Mouse (Mus musculus): ENCODE measurements at regions not wholly inside any gene's neighbourhood (a gene's known extent, or its start where the extent isn't known, plus 50 kb on each side); places are given as distances from the start of the nearest gene placed in this dataset.

DNA sequence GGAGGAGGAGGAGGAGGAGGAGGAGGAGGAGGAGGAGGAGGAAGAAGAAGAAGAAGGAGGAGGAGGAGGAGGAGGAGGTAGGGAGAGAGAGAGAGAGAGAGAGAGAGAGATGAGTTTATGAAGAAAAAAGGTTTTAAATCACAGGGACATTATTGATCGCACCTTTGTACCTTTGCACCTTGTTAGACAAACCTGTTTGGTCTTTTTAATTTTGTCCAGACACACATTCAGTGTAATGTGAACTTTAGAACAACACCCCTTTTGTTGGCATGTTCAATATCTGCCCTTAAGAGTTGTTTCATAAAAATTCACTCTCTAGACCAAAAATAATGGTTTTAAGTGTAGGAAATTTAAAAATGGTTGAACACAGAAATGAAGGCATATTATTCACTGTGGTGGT is 527.5 kb upstream of the Gm5415 start:
- intact Hi-C loops (cut with DNase I) = no loop called here
- no peak for DNase-seq (ENCODE audit: low spot score in 2 of 2)

DNA sequence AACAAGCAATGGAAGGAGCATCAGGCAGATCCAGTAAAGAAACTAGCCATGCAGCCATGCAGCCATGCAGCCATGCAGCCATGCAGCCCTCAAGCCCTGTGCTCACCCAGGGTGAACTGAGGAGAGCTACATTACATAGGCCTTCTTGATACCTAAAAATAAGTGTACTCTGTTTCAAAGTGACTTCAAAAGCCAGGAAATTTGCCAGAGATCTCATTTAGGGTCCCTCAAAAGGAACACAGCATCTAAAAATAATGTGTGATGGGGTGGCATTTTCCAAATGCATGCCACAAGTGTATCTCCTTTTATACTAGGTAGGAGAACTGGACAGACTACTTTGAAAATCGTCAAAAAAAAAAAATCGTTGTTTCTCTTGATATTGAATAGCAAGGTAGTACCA is 510.9 kb upstream of the Gm5415 start:
- no peak for DNase-seq (ENCODE audit: low spot score in 2 of 2)
- intact Hi-C loops (cut with DNase I) = no loop called here

DNA sequence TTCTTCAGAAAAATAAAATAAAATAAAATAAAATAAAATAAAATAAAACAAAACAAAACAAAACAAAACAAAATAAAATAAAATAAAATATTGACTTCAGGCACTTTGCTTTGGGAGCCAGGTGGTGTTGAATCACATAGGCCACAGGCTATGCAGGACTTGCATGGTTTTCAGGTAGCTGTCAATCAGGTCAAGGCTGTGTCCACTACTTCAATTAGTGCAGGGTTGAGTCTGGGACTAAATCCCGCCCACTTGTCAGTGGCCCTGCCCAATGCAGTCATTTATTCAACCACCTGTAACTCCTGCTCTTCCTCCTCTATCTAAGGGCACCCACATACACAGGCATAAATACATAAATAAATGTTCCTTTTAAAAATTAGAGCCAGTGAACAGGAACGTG is 497.3 kb upstream of the Gm5415 start:
- intact Hi-C loops (cut with DNase I) = loop anchor here (5.0 kb wide), 1 partner anchor 52 kb away; no protein-coding TSS in a partner anchor
- no peak for DNase-seq (ENCODE audit: low spot score in 2 of 2)

DNA sequence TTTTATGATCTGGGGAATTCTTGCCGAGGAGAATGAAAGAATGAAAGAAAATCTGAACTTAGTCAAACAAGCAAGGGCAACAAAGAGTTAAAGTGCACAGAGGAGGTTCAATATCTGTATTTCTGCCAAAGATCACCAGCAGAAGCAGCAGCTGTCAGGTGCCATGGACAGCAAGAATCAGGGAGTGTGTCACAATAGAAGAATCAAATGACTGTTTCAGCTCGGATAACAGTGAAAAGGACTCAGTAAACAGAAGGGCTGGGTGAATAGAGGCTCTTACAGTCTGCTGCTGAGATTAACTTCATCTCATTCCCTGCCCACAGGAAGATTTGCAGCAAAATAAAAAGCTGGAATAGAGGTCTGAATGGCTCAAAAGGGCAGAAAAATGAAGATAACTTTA is 495.3 kb upstream of the Gm5415 start:
- intact Hi-C loops (cut with DNase I) = loop anchor here (5.0 kb wide), 1 partner anchor 50 kb away; no protein-coding TSS in a partner anchor
- DNase-seq (ENCODE audit: low spot score in 2 of 2) = no peak

DNA sequence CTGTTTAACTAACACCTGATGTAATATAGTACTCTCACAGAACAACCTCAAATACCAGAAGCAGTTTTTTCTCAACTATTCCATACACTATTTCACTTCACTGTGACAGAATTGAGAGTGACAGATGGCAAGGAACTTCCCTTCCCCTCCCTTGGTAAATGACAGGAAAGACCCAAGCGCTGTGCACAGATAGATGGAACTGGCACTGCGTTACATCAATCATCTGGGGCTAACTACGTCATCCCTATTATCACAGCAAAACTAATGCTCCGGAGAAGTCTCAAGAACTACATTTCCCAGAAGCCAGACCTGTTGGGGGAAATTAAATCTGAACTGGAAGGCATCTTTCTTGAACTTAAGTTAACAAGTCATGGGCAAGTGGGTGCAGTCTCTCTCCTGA is 493.6 kb upstream of the Gm5415 start:
- intact Hi-C loops (cut with DNase I) = loop anchor here (5.0 kb wide), 1 partner anchor 48 kb away; no protein-coding TSS in a partner anchor
- DNase-seq (ENCODE audit: low spot score in 2 of 2) = no peak

DNA sequence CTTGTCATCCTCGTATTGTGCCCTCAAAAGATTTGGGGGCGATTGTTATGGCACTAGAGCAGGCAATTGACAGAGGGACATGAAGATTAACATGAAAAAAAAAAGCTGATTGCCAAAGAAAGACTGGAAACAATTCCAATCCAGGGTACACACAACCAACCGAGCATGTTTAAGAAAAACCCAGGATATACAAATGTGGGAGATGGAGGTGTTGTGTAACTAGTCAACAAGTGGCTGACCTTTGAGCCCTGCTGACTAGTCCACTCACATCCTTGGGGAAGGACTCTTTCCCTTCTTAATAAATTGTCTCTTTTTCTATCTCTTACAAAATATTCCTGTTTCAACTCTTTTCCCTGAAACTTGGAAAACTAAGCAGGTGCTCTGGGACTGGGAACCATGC is 484.9 kb upstream of the Gm5415 start:
- intact Hi-C loops (cut with DNase I) = no loop called here

DNA sequence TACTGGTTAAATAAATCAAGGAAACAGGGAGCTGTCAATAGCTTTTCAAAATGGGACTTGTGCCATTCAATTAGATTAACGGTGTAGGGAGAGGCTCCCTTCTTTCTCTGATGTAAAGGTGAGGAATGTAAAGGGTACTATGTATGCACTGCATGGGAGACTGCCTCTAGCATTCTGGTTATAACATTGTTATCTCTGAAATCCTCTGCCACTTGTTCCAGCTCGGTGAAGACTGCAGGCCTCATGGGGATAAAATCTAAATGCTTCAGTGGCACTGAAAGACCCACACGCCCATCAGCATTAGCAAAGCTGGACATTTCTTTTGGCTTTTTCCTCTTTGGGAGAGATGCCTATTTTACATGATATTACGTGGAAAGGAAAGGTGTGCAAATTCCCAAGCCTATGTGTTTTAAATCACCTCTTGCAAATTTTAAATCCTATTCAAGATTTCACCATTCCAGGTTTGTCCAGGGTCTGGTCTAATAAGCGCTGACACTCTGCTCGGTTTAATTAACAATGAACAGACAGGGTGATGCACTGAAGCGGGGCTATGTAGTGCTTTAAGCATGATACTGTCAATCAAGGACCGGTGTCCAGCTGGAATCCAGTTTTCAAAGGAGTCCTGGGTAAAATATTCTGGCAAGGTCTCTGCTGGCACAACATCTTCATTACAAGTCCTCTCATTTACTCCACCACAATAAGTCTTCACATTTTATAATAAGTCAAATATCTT is 479.8 kb upstream of the Gm5415 start:
- DNase-seq (ENCODE audit: low spot score in 2 of 2) = no peak
- intact Hi-C loops (cut with DNase I) = no loop called here

More for the DNA sequence above, 484.9 kb upstream of the Gm5415 start:
- no peak for DNase-seq (ENCODE audit: low spot score in 2 of 2)

DNA sequence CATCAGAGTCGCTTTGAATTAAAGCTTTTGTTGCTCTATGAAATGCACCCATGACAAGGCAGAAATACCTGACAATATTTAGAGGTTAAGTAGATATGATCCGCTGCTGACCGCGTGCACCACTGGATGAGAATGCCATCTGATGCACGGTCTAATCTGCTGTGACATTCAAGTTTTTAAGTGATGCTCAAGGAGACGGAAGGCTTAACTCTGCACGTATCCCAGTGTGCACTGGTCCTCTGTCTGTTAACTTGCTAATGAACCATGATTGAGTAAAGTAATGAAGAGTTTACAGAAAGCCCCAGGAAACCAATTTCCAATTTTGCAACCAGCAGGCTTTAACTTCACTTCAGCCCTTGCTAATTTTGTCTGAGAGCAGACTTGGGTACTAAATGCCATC is 478.3 kb upstream of the Gm5415 start:
- no peak for DNase-seq (ENCODE audit: low spot score in 2 of 2)
- intact Hi-C loops (cut with DNase I) = no loop called here

DNA sequence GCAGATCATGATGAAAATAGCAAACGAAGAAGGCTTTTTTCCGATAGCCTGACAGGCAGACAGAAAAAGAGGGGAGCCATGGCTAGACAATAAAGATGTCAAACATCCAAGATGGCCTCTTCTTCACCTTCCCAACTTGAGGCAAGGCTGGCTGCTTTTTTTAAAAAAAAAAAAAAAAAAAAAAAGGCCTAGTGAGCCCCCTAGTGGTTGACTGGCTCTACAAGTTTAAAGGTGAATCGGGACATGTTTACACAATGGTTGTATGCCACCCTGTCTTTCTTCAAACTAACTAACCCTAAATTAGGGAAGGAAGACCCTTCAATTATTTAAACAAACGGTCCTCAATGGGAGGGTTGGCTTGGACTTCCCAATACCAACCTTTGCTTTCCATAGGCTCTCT is 475.8 kb upstream of the Gm5415 start:
- DNase-seq (ENCODE audit: low spot score in 2 of 2) = no peak
- intact Hi-C loops (cut with DNase I) = no loop called here

DNA sequence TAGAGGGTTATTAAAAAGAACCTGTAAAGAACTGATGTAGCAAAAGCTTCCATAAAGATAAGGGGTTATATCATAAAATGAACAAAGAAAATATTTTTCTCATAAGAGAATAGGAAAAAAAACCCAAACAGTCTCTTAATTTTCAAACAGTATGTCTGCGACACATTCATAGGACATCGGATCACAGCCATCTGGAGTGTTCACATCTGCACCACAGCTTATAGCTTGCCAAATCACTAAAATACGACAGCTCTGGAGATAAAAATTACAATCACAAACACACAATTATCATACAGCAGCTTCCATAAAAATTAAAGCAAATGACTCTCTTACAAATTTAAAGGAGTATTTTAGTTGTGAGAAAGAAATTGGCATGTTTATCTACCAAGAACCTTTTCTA is 456.9 kb upstream of the Gm5415 start:
- intact Hi-C loops (cut with DNase I) = no loop called here
- DNase-seq (ENCODE audit: low spot score in 2 of 2) = no peak

DNA sequence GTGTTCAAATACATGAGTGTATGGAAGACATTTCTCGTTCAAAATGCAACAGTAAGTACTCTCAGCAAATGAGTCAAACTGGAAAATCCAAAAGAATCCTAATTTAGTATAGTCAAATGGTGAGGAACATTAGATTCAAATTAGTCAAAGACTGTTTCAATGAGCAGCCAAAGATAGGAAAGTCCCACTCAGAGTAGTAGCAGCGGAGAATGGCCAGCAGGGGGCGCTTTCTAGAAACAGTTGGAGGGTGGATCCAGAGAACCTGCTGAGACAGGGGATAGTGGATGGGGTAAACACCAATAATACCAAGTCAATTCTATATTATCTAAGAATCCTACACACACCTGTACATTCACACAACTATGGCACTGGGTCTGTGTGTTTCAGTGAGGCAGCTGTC is 417.9 kb upstream of the Gm5415 start:
- DNase-seq (ENCODE audit: low spot score in 2 of 2) = no peak

DNA sequence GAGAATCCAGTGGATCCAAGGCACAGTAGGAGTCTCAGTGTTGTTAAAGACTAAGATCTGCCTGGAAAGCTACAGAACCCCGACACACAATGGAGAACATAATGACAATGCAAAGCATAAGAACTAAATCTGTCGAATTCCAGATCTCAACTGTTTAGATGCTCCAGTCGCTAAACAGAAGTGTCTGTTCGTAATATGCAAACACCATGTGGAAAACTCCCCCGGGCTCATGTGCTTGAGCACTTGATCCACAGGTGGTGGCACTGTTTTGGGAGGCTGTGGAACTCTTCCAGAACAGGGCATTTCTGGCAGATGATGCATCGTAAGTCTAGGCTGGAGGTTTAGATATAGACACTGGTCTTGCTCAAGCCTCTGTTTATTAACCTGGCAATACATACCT is 412.2 kb upstream of the Gm5415 start:
- intact Hi-C loops (cut with DNase I) = no loop called here
- DNase-seq (ENCODE audit: low spot score in 2 of 2) = no peak

More for the DNA sequence above, 417.9 kb upstream of the Gm5415 start:
- intact Hi-C loops (cut with DNase I) = no loop called here

DNA sequence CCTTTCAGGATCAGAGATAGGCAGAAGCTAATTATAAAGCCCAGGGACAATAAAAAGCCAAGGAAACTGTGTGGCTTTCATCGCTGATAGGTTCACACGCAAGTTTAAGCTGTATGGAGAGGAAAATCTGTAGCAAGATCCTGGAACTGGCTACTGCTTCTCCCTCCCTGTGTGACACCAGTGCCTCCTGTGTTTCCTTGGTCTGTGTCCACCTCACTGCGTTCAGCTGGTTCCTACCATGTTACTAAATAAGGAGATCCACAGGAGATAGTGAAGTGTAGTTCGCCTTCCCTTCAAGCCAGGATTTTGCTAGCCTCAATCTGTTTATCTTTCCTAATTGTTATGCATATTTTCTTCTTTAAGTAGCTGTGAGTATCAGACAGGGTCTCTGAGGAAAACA is 399.2 kb upstream of the Gm5415 start:
- intact Hi-C loops (cut with DNase I) = no loop called here
- no peak for DNase-seq (ENCODE audit: low spot score in 2 of 2)

DNA sequence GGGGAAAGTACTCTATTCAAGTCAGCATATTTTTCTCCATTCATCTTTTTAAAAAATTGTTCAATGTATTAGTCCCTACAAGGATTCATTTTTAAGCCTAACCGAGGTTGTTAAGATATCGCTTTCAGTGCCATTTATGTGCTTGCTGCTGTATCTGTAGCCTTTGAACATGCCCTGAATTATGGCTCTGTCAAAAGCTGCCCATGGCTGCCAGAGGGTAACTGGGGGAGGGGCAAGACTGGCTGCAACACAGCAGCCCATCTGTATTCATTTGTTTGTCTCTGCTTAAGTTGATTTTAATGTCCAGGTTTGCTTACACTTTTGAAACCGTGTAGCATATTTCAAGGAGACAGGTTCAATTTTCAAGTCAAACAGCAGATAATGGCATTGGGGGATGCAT is 383.3 kb upstream of the Gm5415 start:
- DNase-seq (ENCODE audit: low spot score in 2 of 2) = no peak
- intact Hi-C loops (cut with DNase I) = no loop called here

DNA sequence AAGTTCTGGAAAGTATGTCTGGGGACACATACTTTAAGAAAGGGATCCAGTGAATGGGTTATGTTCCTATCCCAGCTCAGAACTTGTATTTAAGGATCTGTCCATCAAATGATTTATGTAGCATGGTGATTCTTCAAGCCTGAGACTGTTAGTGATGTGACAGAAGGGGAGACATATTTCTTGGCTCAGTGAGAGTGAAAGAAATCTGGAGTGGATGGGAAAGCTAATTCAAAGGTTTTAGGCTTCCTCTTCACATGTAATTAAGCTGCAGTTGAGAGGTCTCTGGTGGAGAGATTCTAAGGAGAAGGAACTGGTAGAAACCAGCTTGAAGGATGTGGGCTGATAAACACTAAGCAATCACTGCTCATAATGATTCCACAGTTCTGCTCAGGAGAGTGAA is 355.3 kb upstream of the Gm5415 start:
- DNase-seq (ENCODE audit: low spot score in 2 of 2) = no peak
- intact Hi-C loops (cut with DNase I) = no loop called here

DNA sequence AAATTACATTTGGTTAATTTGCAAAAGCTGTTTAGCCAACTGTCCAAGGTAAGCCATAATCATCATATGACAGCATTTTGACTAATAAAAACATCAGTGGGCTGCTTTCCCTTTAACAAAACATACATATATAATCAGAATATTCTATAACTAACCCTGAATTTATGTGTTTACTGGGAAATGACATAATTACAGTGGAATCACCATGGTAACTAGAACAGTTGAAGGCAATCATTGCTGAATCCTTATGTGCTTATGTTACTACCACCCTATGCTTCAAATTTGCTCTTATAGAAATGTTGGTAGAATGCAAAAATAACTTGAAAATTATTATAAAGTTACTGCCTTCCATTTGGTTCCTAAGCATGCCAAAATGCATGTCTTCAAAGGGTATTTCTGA is 340.6 kb upstream of the Gm5415 start:
- DNase-seq (ENCODE audit: low spot score in 2 of 2) = no peak
- intact Hi-C loops (cut with DNase I) = no loop called here

DNA sequence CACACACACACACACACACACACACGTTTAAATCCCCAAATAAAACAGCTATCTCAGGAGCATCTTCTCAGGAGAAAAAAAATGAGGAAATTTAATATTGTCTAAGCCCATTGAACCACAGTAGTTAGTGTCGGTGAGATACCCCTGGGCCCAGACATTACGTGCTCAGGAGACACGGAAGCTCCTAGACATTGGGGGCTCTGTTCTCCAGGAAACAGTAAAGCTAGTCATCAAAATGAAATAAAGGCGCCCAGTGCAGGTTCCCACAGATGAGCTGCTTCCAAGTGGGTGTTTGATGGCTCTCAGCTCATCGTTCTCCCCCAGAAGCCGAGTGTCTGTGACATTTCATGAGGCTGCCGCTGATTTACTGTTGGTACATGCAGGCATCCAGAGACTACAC is 325.8 kb upstream of the Gm5415 start:
- intact Hi-C loops (cut with DNase I) = loop anchor here (2.0 kb wide), 1 partner anchor 458 kb away; no protein-coding TSS in a partner anchor
- DNase-seq (ENCODE audit: low spot score in 2 of 2) = peak in 1 of 2 experiments; percentile 7

DNA sequence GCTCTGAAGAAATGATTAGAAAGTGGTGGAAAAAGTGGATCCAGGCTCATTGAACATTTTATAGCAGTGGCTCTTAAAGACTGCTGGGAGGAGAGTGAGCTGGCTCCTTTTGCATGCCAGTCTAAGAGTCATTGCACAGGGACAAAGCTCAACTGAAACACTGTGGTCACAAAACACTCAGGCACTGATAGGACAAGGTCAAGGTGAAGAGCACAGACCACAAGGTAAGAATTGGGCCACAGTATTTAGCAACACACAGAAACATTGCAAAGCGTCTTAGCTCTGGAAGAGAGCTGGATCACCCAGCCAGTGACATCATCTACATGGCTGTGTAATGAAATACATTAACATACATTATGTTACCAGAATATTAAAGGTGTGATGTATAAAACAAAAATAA is 319.0 kb upstream of the Gm5415 start:
- DNase-seq (ENCODE audit: low spot score in 2 of 2) = no peak
- intact Hi-C loops (cut with DNase I) = no loop called here

DNA sequence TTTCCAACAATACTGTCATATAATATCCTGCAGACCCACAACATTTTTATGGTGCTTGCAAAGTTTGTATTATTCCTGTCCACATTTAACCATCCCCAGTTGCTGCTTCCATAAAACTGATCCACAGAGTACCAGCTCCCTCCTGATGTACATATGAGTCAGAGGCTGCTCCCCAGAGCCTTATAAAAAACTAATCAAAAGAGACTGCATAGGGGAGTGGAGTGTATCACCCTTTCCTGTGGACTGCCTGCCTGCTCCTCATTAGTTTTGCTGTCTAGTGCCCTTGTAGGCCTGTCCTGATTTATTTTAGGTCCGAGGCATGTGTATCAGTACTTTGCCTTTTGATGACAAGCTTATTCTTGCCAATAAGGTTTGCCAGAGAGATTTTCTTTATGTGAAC is 310.9 kb upstream of the Gm5415 start:
- intact Hi-C loops (cut with DNase I) = no loop called here
- DNase-seq (ENCODE audit: low spot score in 2 of 2) = no peak
